Mouse (Mus musculus): ENCODE measurements around the gene Lrrc46. TPM values are rescaled to one million over a fixed set of nuclear protein-coding genes. Genes with fewer than 3 reads are reported as not detected.

Gene Lrrc46
- total RNA-seq, 2 experiments from 2014 or later, result 0.60 to 0.74 TPM

- peak; percentile 52 to 67 for DNase-seq (ENCODE audit: low spot score in 2 of 2)
Observed at GRCm38 (mm10) chr11:97050216-97050943, 9.2 kb upstream of the Lrrc46 start, which contains the start of gene Osbpl7. Osbpl7 (plus strand) TSS chr11:97050628.

GRCm38 (mm10) chr11:97049492-97050085 is 8.4 kb upstream of the Lrrc46 start:
- DNase-seq (ENCODE audit: low spot score in 2 of 2), result no peak

- peak in 1 of 2 experiments; percentile 41 for DNase-seq (ENCODE audit: low spot score in 2 of 2)
Observed at GRCm38 (mm10) chr11:97048090-97048650, 7.0 kb upstream of the Lrrc46 start.

GRCm38 (mm10) chr11:97045861-97046260 is 4.7 kb upstream of the Lrrc46 start:
- DNase-seq (ENCODE audit: low spot score in 2 of 2), result no peak

- no peak for DNase-seq (ENCODE audit: low spot score in 2 of 2)
Observed at GRCm38 (mm10) chr11:97044902-97045301, 3.7 kb upstream of the Lrrc46 start.

- no peak for DNase-seq (ENCODE audit: low spot score in 2 of 2)
Observed at GRCm38 (mm10) chr11:97040301-97041021, 746 bp downstream of the Lrrc46 start.

GRCm38 (mm10) chr11:97038881-97039280 is 2.3 kb downstream of the Lrrc46 start:
- no peak for DNase-seq (ENCODE audit: low spot score in 2 of 2)

- DNase-seq (ENCODE audit: low spot score in 2 of 2), result no peak
Observed at GRCm38 (mm10) chr11:97036141-97036540, 5.1 kb downstream of the Lrrc46 start.

GRCm38 (mm10) chr11:97033781-97034180 is 7.4 kb downstream of the Lrrc46 start:
- DNase-seq (ENCODE audit: low spot score in 2 of 2), result no peak

GRCm38 (mm10) chr11:97032499-97032898 is 8.7 kb downstream of the Lrrc46 start:
- no peak for DNase-seq (ENCODE audit: low spot score in 2 of 2)

GRCm38 (mm10) chr11:97031977-97032376 is 9.2 kb downstream of the Lrrc46 start:
- no peak for DNase-seq (ENCODE audit: low spot score in 2 of 2)

- no peak for DNase-seq (ENCODE audit: low spot score in 2 of 2)
Observed at GRCm38 (mm10) chr11:97030426-97030825, 10.8 kb downstream of the Lrrc46 start.

GRCm38 (mm10) chr11:97029686-97030417 is 11.4 kb downstream of the Lrrc46 start, which contains the start of gene Scrn2:
Scrn2 (plus strand) TSS chr11:97029938.
- DNase-seq (ENCODE audit: low spot score in 2 of 2), result peak; percentile 85

GRCm38 (mm10) chr11:97025721-97026344 is 15.4 kb downstream of the Lrrc46 start:
- DNase-seq (ENCODE audit: low spot score in 2 of 2), result peak; percentile 77 to 84

GRCm38 (mm10) chr11:97024977-97025376 is 16.2 kb downstream of the Lrrc46 start:
- DNase-seq (ENCODE audit: low spot score in 2 of 2), result no peak

- peak; percentile 72 to 73 for DNase-seq (ENCODE audit: low spot score in 2 of 2)
Observed at GRCm38 (mm10) chr11:97021873-97022484, 19.2 kb downstream of the Lrrc46 start.

- no peak for DNase-seq (ENCODE audit: low spot score in 2 of 2)
Observed at GRCm38 (mm10) chr11:97021121-97021765, 20.0 kb downstream of the Lrrc46 start.

- DNase-seq (ENCODE audit: low spot score in 2 of 2), result no peak
Observed at GRCm38 (mm10) chr11:97019345-97019708, 21.9 kb downstream of the Lrrc46 start.

- peak; percentile 21 to 31 for DNase-seq (ENCODE audit: low spot score in 2 of 2)
Observed at GRCm38 (mm10) chr11:97018583-97019344, 22.4 kb downstream of the Lrrc46 start.

Data from adrenal gland, adult 18-20 months (tissue).